Mouse (Mus musculus): ENCODE results near the gene Wdr66. TPM values are rescaled to one million over a fixed set of nuclear protein-coding genes. Genes with fewer than 3 reads are reported as not detected.

Wdr66 gene
- total and polyA plus RNA-seq, 3 experiments = 0.21 to 0.34 (median 0.21) TPM

DNA sequence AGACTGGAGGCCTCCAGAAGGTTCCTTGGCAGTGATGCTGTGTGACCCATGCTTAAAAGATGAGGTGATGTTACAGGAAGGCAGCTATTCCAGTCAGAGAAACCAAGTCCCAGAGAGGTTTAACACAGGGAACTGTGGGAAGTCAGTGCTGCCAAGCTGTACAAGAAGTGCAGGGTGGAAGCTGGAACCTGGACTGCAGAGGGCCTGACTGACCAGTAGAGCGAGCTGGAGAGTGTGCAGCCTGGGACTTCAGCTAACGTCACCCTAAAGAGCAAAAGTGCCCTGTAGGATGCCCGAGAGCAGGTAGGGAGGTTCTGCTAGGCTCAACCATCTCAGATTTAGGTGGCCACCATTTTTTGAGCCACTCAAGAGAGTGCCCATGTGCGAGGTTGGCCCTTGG is 111.0 kb downstream of the Wdr66 start:
- Histone ChIP-seq H3K27ac (ENCODE audit: insufficient read depth, low read depth) (no peak overlapping the region), H3K4me3 (replicated peaks in 1 of 3; ENCODE audit: low read depth in 2 of 3, low read length in 2 of 3, poor library complexity in 1 of 3) (no peak overlapping the region), H3K9ac (ENCODE audit: insufficient read depth, low read depth) (no peak overlapping the region), H3K9me3 (replicated peaks; ENCODE audit: low read length) (no peaks in the 10 kb centered on the region), H3K4me1 (ENCODE audit: control insufficient read depth in 1 of 2, insufficient read depth in 2 of 2) (peaks cover 2 to 5% of the 10 kb centered on the region in 2 experiments; a peak in 3 of 4 replicates), H3K79me2 (replicated peaks; ENCODE audit: control insufficient read depth, extremely low read depth, insufficient read depth, poor library complexity, severe bottlenecking) (no peaks in the 10 kb centered on the region), H3K36me3 (replicated peaks in 1 of 2; ENCODE audit: control insufficient read depth in 1 of 2, insufficient read depth in 1 of 2, low read length in 1 of 2) (peaks cover 13 to 76% of the 10 kb centered on the region in 2 experiments), H3K4me2 (ENCODE audit: insufficient read depth, low read depth, poor library complexity, severe bottlenecking) (no peak overlapping the region), H3K27me3 (replicated peaks) (no peaks in the 10 kb centered on the region)
- dilution Hi-C loops (cut with MboI; ENCODE audit: extremely low pct_ligation_motif_present, extremely low pct_unique_long_range_greater_than_20kb, low sequenced_read_pairs) (no loop called here), in situ Hi-C loops (cut with MboI; ENCODE audit: low pct_ligation_motif_present, low pct_unique_long_range_greater_than_20kb, low sequenced_read_pairs) (no loop called here)
- TF ChIP-seq CHD1 (IDR thresholded peaks at IDR 0.05; ENCODE audit: low read depth, low read length) = no peak
- no peak for TF ChIP-seq MAZ (IDR thresholded peaks at IDR 0.05; ENCODE audit: low read depth, low read length)
- TF ChIP-seq MAFK (IDR thresholded peaks at IDR 0.05; ENCODE audit: insufficient replicate concordance, low read length) = no peak
- no peak for TF ChIP-seq E2F4 (IDR thresholded peaks at IDR 0.05; ENCODE audit: insufficient replicate concordance, low read depth, low read length)
- no peak for TF ChIP-seq UBTF (IDR thresholded peaks at IDR 0.05; ENCODE audit: low read depth, low read length)
- no peak for TF ChIP-seq TCF12 (IDR thresholded peaks at IDR 0.05; ENCODE audit: low read depth, low read length)
- no peak for TF ChIP-seq ZC3H11A (IDR thresholded peaks at IDR 0.05; ENCODE audit: low read depth, low read length)
- no peak for TF ChIP-seq RCOR1 (conservative IDR thresholded peaks at IDR 0.05; ENCODE audit: low read depth, low read length)
- TF ChIP-seq POLR2AphosphoS2 (IDR thresholded peaks at IDR 0.05; ENCODE audit: low read depth, low read length) = no peak
- no peak for TF ChIP-seq USF2 (conservative IDR thresholded peaks at IDR 0.05; ENCODE audit: low read depth, low read length)
- TF ChIP-seq BHLHE40 (IDR thresholded peaks at IDR 0.05; ENCODE audit: low read depth, low read length) = no peak
- TF ChIP-seq EP300 (IDR thresholded peaks at IDR 0.05; ENCODE audit: low read length) = no peak
- TF ChIP-seq IRF4 (IDR thresholded peaks at IDR 0.05; ENCODE audit: low read depth, low read length) = no peak
- TF ChIP-seq HCFC1 (IDR thresholded peaks at IDR 0.05; ENCODE audit: low read depth, low read length) = no peak
- no peak for TF ChIP-seq RAD21 (IDR thresholded peaks at IDR 0.05; ENCODE audit: low read depth, low read length)
- TF ChIP-seq CHD2 (IDR thresholded peaks at IDR 0.05; ENCODE audit: low read length) = no peak
- no peak for TF ChIP-seq ZMIZ1 (IDR thresholded peaks at IDR 0.05; ENCODE audit: low read depth, low read length)
- no peak for TF ChIP-seq MAX (IDR thresholded peaks at IDR 0.05; ENCODE audit: low read length)
- TF ChIP-seq MEF2A (IDR thresholded peaks at IDR 0.05; ENCODE audit: borderline replicate concordance, low read depth, low read length) = no peak
- DNase-seq (ENCODE audit: extremely low read depth) = no peak

DNA sequence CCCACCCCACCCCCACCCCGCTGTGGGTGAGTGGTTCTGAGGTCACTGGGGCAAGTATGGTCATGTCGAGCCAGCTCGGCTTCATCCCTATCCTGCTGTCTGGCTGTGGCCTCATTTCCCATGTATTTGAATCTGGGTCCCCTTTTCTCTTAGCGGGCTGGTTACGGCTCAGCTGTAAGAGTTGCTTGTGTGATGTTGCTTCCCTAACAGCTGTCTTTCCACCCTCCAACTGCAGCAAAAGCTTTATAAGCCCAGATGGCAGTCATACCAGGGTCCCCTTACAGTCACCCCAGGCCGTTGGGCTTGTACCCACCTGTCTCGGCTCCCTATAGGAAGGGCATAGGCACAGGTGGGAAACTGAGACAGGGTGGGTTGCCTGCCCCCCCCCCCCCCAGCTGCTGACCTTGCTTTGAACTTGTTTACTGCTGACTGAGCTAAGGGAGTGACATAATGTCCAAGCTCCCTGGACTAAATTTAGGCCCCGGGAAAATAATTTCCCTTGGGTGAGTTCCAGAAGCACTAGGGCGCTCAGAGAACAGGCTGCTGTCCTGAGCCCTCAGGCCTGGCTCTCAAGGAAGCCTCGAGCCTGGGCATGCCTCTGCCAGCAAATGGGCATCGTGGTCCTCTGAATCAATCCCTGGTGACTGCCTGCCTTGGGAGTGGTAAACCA is 112.5 kb downstream of the Wdr66 start:
- in situ Hi-C loops (cut with MboI; ENCODE audit: low pct_ligation_motif_present, low pct_unique_long_range_greater_than_20kb, low sequenced_read_pairs) = no loop called here
- Histone ChIP-seq H3K27ac (ENCODE audit: insufficient read depth, low read depth) (no peak overlapping the region), H3K79me2 (replicated peaks; ENCODE audit: control insufficient read depth, extremely low read depth, insufficient read depth, poor library complexity, severe bottlenecking) (no peaks in the 10 kb centered on the region), H3K4me3 (replicated peaks in 1 of 3; ENCODE audit: low read depth in 2 of 3, low read length in 2 of 3, poor library complexity in 1 of 3) (no peak overlapping the region), H3K4me2 (ENCODE audit: insufficient read depth, low read depth, poor library complexity, severe bottlenecking) (no peak overlapping the region), H3K36me3 (replicated peaks in 1 of 2; ENCODE audit: control insufficient read depth in 1 of 2, insufficient read depth in 1 of 2, low read length in 1 of 2) (peaks cover 13 to 73% of the 10 kb centered on the region in 2 experiments), H3K9me3 (replicated peaks; ENCODE audit: low read length) (no peaks in the 10 kb centered on the region), H3K27me3 (replicated peaks) (no peaks in the 10 kb centered on the region), H3K9ac (ENCODE audit: insufficient read depth, low read depth) (no peak overlapping the region), H3K4me1 (ENCODE audit: control insufficient read depth in 1 of 2, insufficient read depth in 2 of 2) (peaks cover 2 to 5% of the 10 kb centered on the region in 2 experiments; a peak in 3 of 4 replicates)
- dilution Hi-C loops (cut with MboI; ENCODE audit: extremely low pct_ligation_motif_present, extremely low pct_unique_long_range_greater_than_20kb, low sequenced_read_pairs) = no loop called here
- no peak for DNase-seq (ENCODE audit: extremely low read depth)
- TF ChIP-seq KAT2A (IDR thresholded peaks at IDR 0.05; ENCODE audit: insufficient replicate concordance, low read length) = no peak
- no peak for TF ChIP-seq MXI1 (IDR thresholded peaks at IDR 0.05; ENCODE audit: low read depth, low read length)
- TF ChIP-seq MAFK (IDR thresholded peaks at IDR 0.05; ENCODE audit: insufficient replicate concordance, low read length) = no peak
- TF ChIP-seq CHD1 (IDR thresholded peaks at IDR 0.05; ENCODE audit: low read depth, low read length) = no peak
- TF ChIP-seq HCFC1 (IDR thresholded peaks at IDR 0.05; ENCODE audit: low read depth, low read length) = no peak
- TF ChIP-seq EP300 (IDR thresholded peaks at IDR 0.05; ENCODE audit: low read length) = no peak
- TF ChIP-seq ELF1 (IDR thresholded peaks at IDR 0.05; ENCODE audit: low read depth, low read length) = no peak
- TF ChIP-seq NELFE (IDR thresholded peaks at IDR 0.05; ENCODE audit: low read depth, low read length) = no peak
- TF ChIP-seq USF2 (conservative IDR thresholded peaks at IDR 0.05; ENCODE audit: low read depth, low read length) = no peak
- TF ChIP-seq POLR2A (IDR thresholded peaks at IDR 0.05; ENCODE audit: low read depth, low read length) = no peak

Data from CH12.LX (cell line).